Mouse (Mus musculus): ENCODE measurements at regions not wholly inside any gene's neighbourhood (a gene's known extent, or its start where the extent isn't known, plus 50 kb on each side); places are given as distances from the start of the nearest gene placed in this dataset.

DNA sequence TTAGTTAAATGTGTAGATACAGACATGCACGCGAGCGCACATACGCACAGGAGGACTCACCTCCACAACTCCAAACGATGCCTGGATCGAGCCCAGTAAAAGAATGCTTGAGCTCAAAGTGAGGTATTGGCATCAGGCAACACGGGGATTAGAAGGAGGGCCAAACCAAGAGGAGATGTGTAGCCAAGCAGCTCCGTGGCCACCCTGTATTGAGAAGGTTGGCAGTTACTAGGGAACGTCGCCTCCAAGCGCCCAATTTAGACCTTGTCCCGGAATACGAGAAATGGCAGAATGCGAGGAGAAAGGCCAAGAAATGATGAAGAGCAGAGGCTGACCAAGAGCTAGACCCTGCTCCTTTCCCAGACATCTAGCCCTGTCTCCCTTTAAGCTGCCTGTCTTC is 113.3 kb upstream of the Pkdcc start:
- no peak for ATAC-seq (replicated peaks in 1 of 2; ENCODE audit: insufficient read depth in 1 of 2, low FRiP score in 2 of 2, low TSS enrichment in 1 of 2, low read depth in 1 of 2, poor library complexity in 2 of 2, severe bottlenecking in 2 of 2)

DNA sequence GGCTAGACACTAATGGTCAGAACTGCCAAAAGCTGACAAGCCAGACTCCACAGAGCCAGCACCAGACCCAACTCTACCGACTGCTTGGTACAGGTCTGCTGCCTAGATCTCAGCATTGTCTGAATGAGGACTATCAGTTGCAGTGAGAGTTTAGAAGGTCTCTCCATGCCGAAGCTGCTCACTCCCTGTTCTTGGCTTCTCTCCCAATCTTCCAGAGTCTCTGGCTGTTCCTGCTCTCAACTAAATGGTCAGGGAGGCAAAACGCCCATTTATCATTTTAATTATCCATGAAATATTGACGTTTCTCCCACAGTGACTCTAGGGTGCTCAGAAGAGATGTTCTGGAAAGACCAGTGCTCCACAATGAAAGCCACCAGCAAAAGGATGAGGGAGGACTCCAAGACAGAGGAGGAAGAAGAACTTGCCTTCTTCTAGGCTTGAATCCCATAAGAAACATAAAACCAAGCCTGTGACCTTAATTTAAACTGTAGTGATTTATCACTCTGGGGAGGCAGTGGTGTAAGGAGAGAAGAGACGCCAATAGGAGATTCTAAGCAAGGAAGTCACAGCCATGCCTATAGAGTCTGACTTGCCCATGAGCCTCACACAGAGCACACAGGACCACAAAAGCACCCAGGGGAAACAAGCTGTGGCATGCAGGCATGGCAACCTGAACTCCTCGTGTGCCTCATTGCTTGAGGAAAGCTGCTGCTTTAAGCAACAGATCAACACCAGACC is 112.2 kb upstream of the Pkdcc start:
- ATAC-seq (replicated peaks in 1 of 2; ENCODE audit: insufficient read depth in 1 of 2, low FRiP score in 2 of 2, low TSS enrichment in 1 of 2, low read depth in 1 of 2, poor library complexity in 2 of 2, severe bottlenecking in 2 of 2), result no peak

DNA sequence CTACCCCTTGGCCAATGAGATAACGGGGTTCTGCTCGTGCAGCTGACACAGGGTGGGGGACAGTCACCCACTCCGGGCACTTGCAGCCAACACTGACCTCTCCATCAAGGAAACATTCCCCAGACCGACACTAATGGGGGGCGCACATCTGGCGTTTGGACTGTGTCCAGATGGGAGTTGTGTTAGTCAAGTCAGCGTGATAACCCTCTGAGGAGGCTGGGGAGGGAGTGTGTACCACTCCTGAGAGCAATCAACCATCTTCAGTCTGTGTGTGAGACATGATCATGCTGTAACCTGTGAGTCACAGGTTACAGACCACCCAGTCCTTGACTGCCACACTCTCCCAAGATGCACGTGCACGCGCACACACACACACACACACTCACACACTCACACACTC is 106.9 kb upstream of the Pkdcc start:
- ATAC-seq (replicated peaks in 1 of 2; ENCODE audit: insufficient read depth in 1 of 2, low FRiP score in 2 of 2, low TSS enrichment in 1 of 2, low read depth in 1 of 2, poor library complexity in 2 of 2, severe bottlenecking in 2 of 2), result no peak

DNA sequence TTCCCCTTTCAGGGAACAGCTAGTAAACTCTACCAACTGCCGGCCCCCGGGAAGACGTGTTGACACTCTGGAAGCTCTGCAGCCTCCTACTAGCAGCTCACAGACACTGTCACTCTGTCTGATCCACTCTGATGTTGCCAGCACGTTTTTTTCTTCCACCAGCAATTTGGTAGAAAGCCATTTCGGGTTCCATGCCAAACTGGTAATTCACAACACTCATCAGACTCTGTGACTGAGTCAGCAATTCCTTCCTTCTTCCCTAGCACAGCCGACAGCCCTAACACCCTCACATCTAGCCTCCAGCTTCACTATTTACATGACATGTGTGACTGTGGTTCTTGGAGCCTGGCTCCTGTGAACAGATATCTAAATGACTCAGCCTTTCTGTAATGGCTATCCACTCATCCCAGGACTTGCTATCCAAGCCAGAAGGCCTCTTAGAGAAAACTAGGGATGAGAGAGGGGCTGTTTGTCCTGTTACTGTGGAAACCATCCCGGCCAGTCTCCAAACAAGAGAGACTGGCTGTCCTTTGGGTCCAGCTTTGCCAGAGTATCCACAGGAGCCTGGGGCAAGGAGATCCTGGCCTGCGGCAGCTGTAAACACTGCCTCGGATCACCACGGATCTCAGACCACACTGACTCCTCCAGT is 105.2 kb upstream of the Pkdcc start:
- no peak for ATAC-seq (replicated peaks in 1 of 2; ENCODE audit: insufficient read depth in 1 of 2, low FRiP score in 2 of 2, low TSS enrichment in 1 of 2, low read depth in 1 of 2, poor library complexity in 2 of 2, severe bottlenecking in 2 of 2)

DNA sequence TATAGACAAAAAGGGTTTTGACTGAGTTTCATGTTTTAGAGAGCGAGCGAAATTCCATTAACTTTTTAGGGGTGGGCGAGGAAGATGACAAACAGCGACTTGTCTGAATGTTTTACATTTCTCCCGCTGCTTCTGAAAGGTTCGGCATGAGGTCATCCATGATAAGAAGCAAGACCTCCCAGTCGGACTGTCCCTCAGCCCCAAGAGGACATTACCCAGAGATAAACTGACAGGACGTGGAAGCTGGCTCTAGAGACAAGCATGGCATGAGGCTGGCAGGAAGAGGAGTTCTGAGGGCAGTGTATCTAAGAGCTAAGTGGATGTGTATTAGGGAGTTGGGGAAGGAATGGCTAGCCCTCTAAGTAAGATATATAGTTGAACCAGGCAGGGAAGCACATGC is 104.5 kb upstream of the Pkdcc start:
- no peak for ATAC-seq (replicated peaks in 1 of 2; ENCODE audit: insufficient read depth in 1 of 2, low FRiP score in 2 of 2, low TSS enrichment in 1 of 2, low read depth in 1 of 2, poor library complexity in 2 of 2, severe bottlenecking in 2 of 2)

DNA sequence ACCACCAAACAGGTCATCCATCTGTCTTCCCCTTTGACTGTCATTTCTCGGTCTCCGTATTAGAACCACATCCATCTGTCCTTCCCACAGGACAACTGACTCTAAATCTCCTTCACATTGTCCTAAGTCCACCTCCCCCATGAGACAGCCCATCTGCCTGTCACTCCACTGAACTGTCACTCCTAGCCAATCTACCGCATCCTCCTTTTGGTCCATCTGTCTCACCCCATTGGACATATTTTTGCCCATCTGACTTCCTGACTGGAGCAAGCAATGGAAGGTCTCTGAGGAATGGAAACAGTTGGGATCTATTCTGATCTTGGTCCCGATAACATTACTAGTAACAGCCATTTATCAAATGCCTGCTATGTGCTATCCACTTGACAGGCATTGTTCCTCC is 99.9 kb upstream of the Pkdcc start:
- ATAC-seq (replicated peaks in 1 of 2; ENCODE audit: insufficient read depth in 1 of 2, low FRiP score in 2 of 2, low TSS enrichment in 1 of 2, low read depth in 1 of 2, poor library complexity in 2 of 2, severe bottlenecking in 2 of 2), result no peak

DNA sequence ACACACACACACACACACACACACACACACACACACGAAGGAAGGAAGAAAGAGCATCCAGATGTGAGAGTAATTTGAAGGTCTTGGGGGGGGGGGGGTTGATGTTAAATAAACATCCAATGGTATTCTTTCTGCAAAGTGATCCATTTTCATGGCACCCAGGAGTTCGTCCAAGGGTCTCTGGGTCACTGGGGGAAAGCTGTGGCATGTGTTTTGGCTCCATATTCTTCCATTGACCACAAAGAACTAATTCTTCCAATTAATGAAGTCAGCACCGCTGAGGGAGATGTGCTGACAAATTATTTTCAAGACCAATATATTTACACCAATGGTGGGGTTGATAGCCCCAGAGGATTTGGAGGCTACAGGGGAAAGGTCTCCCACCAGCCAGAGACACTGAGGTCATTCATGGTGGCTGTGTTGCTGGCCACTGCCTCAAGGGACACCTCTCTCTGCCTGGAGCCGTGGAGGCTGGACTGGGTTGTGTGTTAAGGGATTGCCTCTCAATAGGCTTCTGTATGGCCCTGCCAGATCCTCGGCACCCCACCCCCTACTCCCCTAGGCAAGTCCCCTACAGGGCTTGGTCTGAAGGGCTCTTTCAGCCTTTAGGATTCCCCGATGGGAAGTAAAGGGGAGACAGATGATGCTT is 99.1 kb upstream of the Pkdcc start:
- ATAC-seq (replicated peaks in 1 of 2; ENCODE audit: insufficient read depth in 1 of 2, low FRiP score in 2 of 2, low TSS enrichment in 1 of 2, low read depth in 1 of 2, poor library complexity in 2 of 2, severe bottlenecking in 2 of 2), result no peak

DNA sequence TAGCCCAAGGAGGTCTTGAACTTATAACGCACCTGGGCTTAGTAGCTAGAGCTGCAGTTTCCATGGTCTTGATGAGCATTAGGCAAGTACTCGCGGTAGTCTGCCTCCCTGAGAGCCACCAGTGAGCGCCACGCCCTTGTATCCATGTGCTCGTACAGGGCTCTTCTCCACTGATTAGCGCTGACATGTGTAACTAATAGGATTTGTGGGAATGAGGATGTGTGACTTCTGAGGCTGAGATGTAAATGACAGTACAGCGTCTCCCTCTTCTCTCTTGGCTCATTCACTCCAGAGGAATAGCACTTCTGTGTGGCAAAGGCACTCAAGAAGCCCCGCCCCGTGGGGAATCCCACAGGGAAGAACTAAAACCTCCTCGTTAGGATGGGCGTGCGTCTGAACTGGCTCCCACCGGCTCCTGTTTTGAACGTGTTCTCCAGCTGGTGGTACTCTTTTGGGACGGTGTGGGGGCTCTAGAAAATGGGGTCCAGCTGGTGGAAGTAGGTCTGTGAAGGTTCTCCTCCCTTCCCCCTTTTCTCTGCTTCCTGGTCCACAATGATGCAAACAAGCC is 94.3 kb upstream of the Pkdcc start:
- no peak for ATAC-seq (replicated peaks in 1 of 2; ENCODE audit: insufficient read depth in 1 of 2, low FRiP score in 2 of 2, low TSS enrichment in 1 of 2, low read depth in 1 of 2, poor library complexity in 2 of 2, severe bottlenecking in 2 of 2)

DNA sequence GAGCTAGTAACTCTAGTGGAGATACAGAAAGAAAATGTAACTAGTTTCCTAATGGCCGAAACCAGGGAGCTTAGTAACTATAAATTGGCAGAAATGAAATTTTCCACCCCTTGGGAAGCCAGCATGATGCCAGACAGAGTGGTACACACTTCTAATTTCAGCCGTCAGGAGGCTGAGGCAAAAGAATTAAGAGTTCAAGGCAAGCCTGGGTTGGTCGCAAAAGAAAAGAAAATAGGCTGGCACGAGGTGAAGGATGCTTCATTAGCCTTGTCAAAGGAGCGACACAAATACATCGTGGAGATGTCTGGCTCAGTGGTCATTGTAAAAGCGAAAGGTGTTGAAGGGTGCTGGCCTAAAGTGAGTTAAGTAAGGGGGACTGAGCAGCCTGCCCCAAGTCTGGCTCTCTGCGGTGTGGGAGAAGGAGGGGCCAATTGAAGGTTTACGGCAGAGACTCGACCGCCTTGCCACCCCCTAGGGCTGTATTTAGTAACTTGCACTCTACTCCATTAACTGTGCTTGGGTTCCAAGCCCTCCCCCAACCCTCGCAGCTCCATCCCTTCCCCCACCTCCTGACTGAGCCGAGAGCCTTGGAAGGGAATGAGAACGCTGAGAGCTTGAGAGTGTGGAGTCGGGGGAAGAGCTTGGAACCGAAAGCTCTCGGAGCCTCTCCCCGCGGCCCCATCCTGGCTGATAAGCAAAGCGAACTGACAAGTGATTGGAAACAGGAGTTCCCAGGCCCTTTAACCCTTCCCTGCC is 92.4 kb upstream of the Pkdcc start:
- peak; percentile 69 to 86 for ATAC-seq (replicated peaks in 1 of 2; ENCODE audit: insufficient read depth in 1 of 2, low FRiP score in 2 of 2, low TSS enrichment in 1 of 2, low read depth in 1 of 2, poor library complexity in 2 of 2, severe bottlenecking in 2 of 2)

DNA sequence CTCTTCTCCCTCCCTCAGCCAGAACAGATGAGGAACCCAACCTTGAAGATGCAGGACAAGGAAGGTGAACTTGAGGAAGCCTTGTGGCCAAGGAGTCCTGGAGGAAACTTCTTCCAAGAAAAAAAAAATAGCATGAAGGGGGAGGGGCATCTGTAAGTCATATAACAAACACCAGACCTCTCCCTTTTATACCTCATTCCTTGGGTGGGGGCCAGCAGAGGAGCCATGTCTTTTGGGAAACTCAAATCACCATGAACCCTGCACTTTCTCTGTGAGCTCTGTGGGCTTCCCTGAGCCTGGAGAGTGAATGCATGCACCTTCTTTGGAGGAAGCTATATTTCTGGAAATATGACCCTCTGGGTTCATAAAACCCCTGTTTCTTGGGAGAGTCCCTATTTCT is 90.0 kb upstream of the Pkdcc start:
- ATAC-seq (replicated peaks in 1 of 2; ENCODE audit: insufficient read depth in 1 of 2, low FRiP score in 2 of 2, low TSS enrichment in 1 of 2, low read depth in 1 of 2, poor library complexity in 2 of 2, severe bottlenecking in 2 of 2), result no peak

DNA sequence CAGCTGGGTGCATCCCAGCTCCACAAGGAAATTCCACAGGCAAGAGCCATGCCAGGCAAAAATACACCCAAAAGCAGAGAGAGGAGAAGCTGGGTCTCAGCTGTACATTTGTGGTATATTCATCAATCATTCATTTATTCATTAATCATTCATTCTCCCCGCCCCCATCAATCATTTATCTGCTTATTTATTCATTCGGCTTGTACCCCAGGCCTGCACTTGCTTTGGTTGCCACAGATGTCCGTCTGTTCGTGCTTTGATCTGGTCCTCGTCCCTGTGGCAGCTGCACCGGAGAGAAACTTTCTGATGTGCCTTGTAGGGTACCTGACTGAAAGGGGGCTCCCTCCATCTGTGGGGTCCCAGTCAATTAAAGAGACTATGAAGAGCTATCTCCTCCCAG is 87.2 kb upstream of the Pkdcc start:
- ATAC-seq (replicated peaks in 1 of 2; ENCODE audit: insufficient read depth in 1 of 2, low FRiP score in 2 of 2, low TSS enrichment in 1 of 2, low read depth in 1 of 2, poor library complexity in 2 of 2, severe bottlenecking in 2 of 2), result no peak

DNA sequence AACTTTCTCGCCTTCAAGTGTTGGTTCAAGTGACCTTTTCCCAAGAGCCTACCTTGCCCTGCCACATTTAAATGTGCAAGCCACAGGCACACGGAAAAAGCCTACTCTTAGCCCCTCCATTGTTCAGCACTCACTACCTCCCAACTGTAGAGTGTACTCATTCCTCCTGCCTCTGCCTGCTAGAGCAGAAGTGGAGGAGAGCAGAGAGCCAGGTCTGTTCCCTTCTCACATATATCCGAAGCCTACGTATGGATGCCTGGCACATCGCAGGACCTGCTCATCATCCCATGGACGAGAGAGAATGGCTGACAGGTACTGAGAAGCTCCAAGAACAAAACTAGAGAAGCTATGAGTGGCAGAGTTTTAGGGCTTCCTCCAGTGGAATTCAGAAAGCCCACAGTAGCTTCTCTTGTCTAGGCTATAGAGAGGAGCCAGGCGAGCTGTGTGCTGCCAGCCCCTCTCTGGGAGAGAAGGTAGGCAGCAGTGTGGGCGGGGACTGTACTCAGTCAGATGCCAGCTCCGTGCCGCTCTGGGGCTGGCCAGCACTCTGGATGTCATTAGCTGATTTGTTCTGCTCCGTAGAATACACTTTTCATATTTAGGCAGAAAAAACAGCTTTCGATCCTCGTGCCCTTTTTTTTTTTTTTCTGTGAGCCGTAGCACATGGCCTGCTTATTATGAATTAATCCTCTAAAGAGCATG is 86.1 kb upstream of the Pkdcc start:
- no peak for ATAC-seq (replicated peaks in 1 of 2; ENCODE audit: insufficient read depth in 1 of 2, low FRiP score in 2 of 2, low TSS enrichment in 1 of 2, low read depth in 1 of 2, poor library complexity in 2 of 2, severe bottlenecking in 2 of 2)

DNA sequence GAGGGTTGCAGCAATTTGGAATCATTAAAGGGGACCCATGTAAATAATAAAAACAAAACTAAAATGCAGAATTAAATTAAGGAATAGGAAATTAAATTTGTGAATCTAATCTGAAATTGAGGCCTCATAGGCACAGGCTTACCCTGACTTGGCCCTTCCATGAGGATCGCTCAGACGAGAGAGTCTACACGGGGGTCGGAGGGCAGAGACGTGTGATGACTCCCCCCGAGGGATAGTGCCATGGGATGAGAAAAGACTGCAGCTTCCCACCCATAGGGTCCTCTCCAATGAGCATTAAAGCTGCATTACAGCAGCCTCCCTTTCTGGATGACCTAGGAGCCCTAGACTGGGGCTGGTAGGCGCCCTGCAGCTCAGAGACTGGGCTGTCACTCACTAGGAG is 85.4 kb upstream of the Pkdcc start:
- no peak for ATAC-seq (replicated peaks in 1 of 2; ENCODE audit: insufficient read depth in 1 of 2, low FRiP score in 2 of 2, low TSS enrichment in 1 of 2, low read depth in 1 of 2, poor library complexity in 2 of 2, severe bottlenecking in 2 of 2)

DNA sequence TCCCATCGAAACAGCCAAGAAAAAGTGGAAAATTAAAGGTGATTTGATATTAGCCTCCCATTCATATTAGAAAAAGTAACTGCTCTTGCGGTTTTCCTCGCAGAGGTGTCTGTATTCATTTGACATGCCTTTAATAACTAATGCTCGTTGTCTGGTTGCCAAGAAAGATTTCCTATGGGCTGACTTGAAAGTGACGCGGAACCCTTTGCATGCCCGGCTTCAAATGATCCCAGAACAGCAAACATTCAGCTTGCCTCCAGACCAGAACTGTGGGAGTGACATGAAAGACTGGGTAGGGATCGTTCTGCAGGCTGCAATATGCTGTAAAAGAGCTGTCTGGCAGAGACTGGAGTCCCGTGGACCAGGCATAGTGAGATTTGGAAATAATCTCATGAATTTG is 81.9 kb upstream of the Pkdcc start:
- ATAC-seq (replicated peaks in 1 of 2; ENCODE audit: insufficient read depth in 1 of 2, low FRiP score in 2 of 2, low TSS enrichment in 1 of 2, low read depth in 1 of 2, poor library complexity in 2 of 2, severe bottlenecking in 2 of 2), result no peak

DNA sequence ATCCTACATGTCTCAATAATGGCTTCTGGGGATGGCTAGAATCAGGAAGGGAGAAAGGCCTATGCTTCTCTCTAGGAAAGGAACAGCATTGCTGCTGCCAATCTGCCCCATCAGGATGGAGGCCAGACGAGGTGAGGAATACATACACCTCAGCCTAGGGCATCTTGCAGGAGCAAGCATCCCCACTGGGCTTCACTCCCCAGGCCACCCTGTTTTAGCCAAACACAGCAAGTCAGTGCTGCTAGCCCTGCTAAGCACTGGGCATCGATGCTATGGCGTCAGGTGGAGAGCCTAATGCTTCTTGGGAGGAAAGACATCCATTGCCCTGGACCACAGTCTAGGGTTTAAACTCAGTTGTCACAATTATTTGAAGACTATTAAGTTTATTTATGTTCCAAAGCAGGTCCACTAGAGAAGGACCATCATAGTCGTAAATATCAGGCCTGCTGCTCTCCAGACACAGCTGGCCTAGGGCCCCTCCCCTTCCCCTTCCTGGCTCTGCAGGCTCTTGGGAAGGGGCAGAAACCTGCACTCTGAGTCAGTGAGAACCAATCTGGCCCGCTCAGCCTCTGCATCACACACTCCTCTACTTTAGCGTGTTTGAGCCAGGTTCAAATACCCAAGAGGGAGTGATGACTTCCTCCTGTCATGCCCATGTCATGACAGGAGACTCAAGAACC is 79.5 kb upstream of the Pkdcc start:
- ATAC-seq (replicated peaks in 1 of 2; ENCODE audit: insufficient read depth in 1 of 2, low FRiP score in 2 of 2, low TSS enrichment in 1 of 2, low read depth in 1 of 2, poor library complexity in 2 of 2, severe bottlenecking in 2 of 2), result no peak

DNA sequence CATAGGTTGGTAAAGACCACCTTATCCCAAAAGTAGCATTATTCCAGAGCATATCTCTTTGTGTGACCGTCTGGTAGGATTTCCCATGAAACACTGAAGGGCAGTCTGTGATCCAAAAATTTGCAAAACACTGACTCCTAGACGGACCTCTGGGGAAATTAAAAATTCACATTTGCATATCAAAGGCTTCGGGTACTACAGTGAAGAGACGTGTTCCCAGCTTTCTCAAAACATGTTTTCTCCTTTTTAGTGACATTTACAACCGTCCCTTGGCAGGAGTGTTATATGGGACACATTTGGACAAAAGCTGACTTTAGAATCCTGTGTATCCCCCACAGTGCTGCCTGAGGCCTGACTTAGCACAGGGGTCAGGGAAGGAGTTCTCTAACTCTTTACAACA is 78.8 kb upstream of the Pkdcc start:
- no peak for ATAC-seq (replicated peaks in 1 of 2; ENCODE audit: insufficient read depth in 1 of 2, low FRiP score in 2 of 2, low TSS enrichment in 1 of 2, low read depth in 1 of 2, poor library complexity in 2 of 2, severe bottlenecking in 2 of 2)

DNA sequence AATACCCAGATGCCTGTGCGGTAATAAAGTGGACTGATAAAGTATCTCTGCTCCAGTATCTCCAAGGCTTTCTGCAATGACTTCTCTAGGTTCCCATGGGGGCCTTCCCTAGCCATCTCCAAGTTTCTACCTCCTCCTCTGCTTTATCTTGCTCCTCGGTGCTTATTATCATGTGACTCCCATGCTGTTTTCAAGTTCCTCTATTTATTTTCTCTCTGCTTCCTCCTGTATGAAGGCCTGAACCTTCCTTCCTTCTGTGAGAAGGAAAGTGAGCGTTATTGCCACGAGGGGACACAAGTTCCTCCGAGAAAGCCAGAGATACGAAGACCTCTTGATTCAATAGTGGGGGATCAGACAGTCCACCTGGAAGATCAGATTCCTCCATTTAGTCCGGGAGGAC is 77.4 kb upstream of the Pkdcc start:
- ATAC-seq (replicated peaks in 1 of 2; ENCODE audit: insufficient read depth in 1 of 2, low FRiP score in 2 of 2, low TSS enrichment in 1 of 2, low read depth in 1 of 2, poor library complexity in 2 of 2, severe bottlenecking in 2 of 2), result peak; percentile 42 to 60; a peak in 2 of 4 replicates

Data from hematopoietic stem cell, adult 5-6 weeks (primary cell).